Mouse (Mus musculus): ENCODE measurements at regions not wholly inside any gene's neighbourhood (a gene's known extent, or its start where the extent isn't known, plus 50 kb on each side); places are given as distances from the start of the nearest gene placed in this dataset.

DNA sequence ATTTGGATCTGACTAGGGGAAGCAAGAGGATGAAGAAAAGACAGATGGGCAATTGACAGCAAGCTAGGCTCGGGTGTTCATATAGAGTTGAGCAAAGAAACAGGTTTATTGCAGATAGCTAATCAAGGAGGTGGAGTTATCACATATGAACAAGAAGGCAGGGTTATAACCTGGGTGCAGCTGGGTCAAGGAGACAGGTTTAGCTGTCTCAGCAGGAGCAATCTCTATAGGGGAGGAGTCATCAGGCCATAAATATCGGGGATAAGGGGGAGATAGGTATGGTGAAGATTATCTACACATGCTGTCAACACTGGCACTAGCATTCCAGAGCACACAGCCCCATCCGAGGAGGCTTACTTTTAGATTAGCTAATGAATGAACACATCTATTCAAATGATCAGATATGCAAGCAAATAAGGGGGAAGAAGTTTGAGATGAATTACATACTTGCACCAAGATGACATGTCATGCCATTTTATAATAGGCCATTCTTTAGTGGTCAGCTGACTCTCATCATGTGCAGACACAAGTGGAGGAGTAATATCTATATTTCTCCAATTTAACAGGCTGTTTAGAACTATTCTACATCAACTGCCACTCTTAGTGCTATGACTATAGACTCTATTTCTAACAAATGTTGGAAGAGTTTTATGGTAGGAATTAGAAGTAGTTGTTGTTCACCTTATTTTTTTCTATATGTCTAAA is 76.9 kb downstream of the Lhx9 start:
- Histone ChIP-seq H3K36me3 (replicated peaks) (no peaks in the 10 kb centered on the region), H3K4me2 (no peak overlapping the region), H3K9ac (no peak overlapping the region), H3K9me3 (no peaks in the 10 kb centered on the region), H3K4me1 (no peaks in the 10 kb centered on the region), H3K27me3 (no peaks in the 10 kb centered on the region), H3K27ac (no peak overlapping the region), H3K4me3 (replicated peaks) (no peak overlapping the region)
- WGBS = 81% methylated on average over 3 of the region's 3 CpGs
- no peak for ATAC-seq (ENCODE audit: low FRiP score)

DNA sequence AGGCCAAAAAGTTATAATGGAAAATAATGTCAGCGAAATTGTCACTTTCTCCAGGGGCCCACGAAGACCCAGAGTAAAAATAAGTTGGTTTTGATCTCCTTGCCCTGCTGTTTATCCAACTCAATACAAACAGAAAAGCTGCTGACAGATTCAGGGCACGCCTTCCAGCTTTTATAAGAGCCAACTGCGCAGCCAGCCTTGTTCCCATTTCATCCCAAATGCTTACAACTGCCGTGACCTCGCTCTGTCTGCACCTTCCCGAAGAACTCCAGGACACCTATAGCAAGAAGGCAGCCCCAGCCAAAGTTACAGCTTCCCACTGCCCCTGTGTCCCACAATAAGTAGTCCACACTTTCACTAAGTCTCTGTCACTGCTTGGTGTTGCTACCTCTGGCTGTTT is 85.5 kb downstream of the Lhx9 start:
- H3K9me3 ChIP-seq = no peaks in the 10 kb centered on the region
- no peak overlapping the region for H3K4me3 ChIP-seq (replicated peaks)
- H3K4me2 ChIP-seq = no peak overlapping the region
- no peaks in the 10 kb centered on the region for H3K27me3 ChIP-seq
- WGBS = 86% methylated on average over 7 of the region's 7 CpGs
- H3K27ac ChIP-seq = no peak overlapping the region
- no peaks in the 10 kb centered on the region for H3K36me3 ChIP-seq (replicated peaks)
- H3K9ac ChIP-seq = no peak overlapping the region
- H3K4me1 ChIP-seq = no peaks in the 10 kb centered on the region
- no peak for ATAC-seq (ENCODE audit: low FRiP score)

DNA sequence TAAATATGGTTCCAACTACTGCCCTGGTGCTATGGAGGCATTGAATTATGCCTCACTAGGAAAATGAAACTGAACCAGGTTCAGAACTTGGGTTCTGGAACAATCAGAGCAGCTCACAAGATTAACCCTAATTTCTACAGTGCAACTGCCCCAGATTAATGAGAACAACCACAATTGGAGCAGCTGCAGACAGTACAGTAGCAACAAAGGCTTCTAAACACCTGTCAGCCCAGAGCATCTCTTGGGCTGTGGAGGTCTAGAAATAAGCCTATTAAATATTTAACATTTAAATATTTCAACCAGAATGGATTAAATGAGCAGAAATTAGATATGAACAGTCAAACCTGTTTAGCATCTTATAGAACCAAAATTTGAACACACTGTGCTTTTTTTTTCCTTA is 90.6 kb downstream of the Lhx9 start:
- Histone ChIP-seq H3K27me3 (no peaks in the 10 kb centered on the region), H3K4me1 (no peaks in the 10 kb centered on the region), H3K9ac (no peak overlapping the region), H3K27ac (no peak overlapping the region), H3K36me3 (replicated peaks) (no peaks in the 10 kb centered on the region), H3K4me3 (replicated peaks) (no peak overlapping the region), H3K9me3 (no peaks in the 10 kb centered on the region), H3K4me2 (no peak overlapping the region)
- no peak for ATAC-seq (ENCODE audit: low FRiP score)

DNA sequence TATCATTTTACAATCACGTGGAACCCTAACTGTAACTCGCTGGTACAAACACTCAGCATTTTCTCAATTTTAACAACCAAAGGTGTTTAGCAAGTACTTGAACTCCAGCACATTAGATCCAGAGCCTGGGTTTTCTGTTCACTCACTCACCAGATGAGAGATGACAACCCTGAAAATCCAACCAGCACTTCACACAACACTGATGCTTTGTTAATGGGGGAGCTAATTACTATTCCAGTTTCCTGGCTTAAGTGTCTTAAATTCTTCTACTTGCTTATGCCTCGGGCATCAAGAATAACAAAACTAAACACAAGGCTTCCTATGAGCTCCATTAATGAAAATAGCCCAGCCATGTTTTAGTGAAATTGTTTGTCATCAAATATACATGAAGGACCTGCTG is 113.4 kb upstream of the Nek7 start:
- H3K9me3 ChIP-seq = no peaks in the 10 kb centered on the region
- H3K4me1 ChIP-seq = no peaks in the 10 kb centered on the region
- H3K4me2 ChIP-seq = no peak overlapping the region
- no peaks in the 10 kb centered on the region for H3K36me3 ChIP-seq (replicated peaks)
- H3K9ac ChIP-seq = no peak overlapping the region
- WGBS = 65% methylated on average over 3 of the region's 3 CpGs
- no peak overlapping the region for H3K4me3 ChIP-seq (replicated peaks)
- H3K27ac ChIP-seq = no peak overlapping the region
- no peak for ATAC-seq (ENCODE audit: low FRiP score)
- no peaks in the 10 kb centered on the region for H3K27me3 ChIP-seq

DNA sequence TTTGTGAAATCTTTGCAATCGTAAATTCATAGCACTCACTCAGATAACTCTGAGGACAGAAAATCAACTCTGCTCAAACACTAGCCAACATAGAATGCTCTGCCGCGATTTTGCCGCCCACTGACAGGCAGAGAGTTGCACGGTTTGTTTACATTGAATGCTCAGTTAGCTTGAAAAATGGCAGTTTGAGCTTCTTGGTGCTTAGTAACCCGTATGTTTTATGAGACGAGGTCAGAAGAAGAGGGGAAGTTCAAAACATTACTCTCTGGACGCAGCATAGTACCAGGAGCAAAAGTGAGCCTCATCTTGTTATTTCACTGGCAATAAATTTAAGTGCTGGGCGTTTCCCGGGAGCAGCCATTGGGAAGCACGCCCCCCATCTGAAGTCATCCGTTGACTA is 111.1 kb upstream of the Nek7 start:
- Histone ChIP-seq H3K36me3 (replicated peaks) (no peaks in the 10 kb centered on the region), H3K4me1 (no peaks in the 10 kb centered on the region), H3K27me3 (no peaks in the 10 kb centered on the region), H3K4me2 (no peak overlapping the region), H3K27ac (no peak overlapping the region), H3K4me3 (replicated peaks) (no peak overlapping the region), H3K9ac (no peak overlapping the region), H3K9me3 (no peaks in the 10 kb centered on the region)
- WGBS = 87% methylated on average over 12 of the region's 12 CpGs
- no peak for ATAC-seq (ENCODE audit: low FRiP score)

GRCm38 (mm10) chr1:138729089-138729699 is 109.3 kb upstream of the Nek7 start:
- no peak overlapping the region for H3K4me2 ChIP-seq
- H3K4me1 ChIP-seq = no peaks in the 10 kb centered on the region; the same call in 1 of the 2 replicates
- no peaks in the 10 kb centered on the region for H3K36me3 ChIP-seq (replicated peaks)
- ATAC-seq (ENCODE audit: low FRiP score) = 0 out of 2 replicates have a peak, but pooled peaks have one; percentile 33
- no peak overlapping the region for H3K4me3 ChIP-seq (replicated peaks)
- H3K27ac ChIP-seq = no peak overlapping the region
- H3K9me3 ChIP-seq = no peaks in the 10 kb centered on the region
- WGBS = 49% methylated on average over 2 of the region's 2 CpGs
- no peak overlapping the region for H3K9ac ChIP-seq
- no peaks in the 10 kb centered on the region for H3K27me3 ChIP-seq

DNA sequence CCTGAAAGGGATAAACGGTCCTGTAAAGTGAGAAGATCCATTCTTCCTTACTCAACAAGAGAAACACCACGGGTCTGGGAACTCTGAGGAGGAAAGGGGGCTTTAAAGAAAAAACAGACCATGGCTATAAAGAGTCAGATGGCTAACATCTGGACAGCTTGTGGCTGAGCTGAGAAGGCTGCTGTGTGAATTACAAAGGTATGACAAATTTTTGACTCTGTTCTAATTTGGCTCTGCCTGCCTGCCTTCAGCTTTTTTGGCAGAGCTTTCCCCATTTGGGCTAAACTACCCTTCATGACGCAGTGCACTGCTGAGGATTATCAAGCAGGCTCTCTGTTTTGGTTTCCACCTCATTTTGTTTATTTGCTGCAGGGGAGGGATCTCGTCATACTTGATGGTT is 100.8 kb upstream of the Nek7 start:
- WGBS = 72% methylated on average over 4 of the region's 4 CpGs
- Histone ChIP-seq H3K9me3 (no peaks in the 10 kb centered on the region), H3K27me3 (no peaks in the 10 kb centered on the region), H3K4me1 (no peaks in the 10 kb centered on the region; the same call in 1 of the 2 replicates), H3K4me2 (no peak overlapping the region), H3K36me3 (replicated peaks) (no peaks in the 10 kb centered on the region), H3K9ac (no peak overlapping the region), H3K27ac (no peak overlapping the region), H3K4me3 (replicated peaks) (no peak overlapping the region)
- ATAC-seq (ENCODE audit: low FRiP score) = no peak

DNA sequence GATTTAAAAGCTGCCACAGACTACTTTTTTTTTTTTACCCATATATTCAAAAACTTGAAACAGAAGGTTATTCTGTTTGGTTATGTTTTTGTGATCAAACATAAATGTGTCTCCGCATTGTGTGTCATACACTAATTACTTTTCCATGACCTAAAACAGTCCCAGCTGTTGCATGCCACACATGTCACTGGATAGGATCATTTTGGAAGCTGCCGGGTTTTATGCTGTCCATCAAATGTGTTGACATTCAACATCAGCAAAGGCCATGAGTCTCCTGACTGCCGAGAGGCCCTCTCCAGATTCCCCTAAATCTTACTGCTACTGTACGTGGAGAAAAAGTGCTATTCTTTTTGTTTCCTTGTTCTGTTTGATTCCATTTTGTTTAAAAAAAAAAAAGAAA is 99.4 kb upstream of the Nek7 start:
- Histone ChIP-seq H3K36me3 (replicated peaks) (no peaks in the 10 kb centered on the region), H3K9ac (no peak overlapping the region), H3K9me3 (no peaks in the 10 kb centered on the region), H3K4me2 (no peak overlapping the region), H3K27me3 (no peaks in the 10 kb centered on the region), H3K27ac (no peak overlapping the region), H3K4me3 (replicated peaks) (no peak overlapping the region), H3K4me1 (no peaks in the 10 kb centered on the region)
- ATAC-seq (ENCODE audit: low FRiP score) = no peak
- 84% methylated on average over 4 of the region's 4 CpGs for WGBS

- Histone ChIP-seq H3K9me3 (no peaks in the 10 kb centered on the region), H3K27ac (no peak overlapping the region), H3K36me3 (replicated peaks) (no peaks in the 10 kb centered on the region), H3K4me2 (no peak overlapping the region), H3K4me1 (no peaks in the 10 kb centered on the region), H3K9ac (no peak overlapping the region), H3K4me3 (replicated peaks) (no peak overlapping the region), H3K27me3 (no peaks in the 10 kb centered on the region)
- no peak for ATAC-seq (ENCODE audit: low FRiP score)
- 78% methylated on average over 5 of the region's 5 CpGs for WGBS
Measured at GRCm38 (mm10) chr1:138716991-138717390, 97.0 kb upstream of the Nek7 start.

DNA sequence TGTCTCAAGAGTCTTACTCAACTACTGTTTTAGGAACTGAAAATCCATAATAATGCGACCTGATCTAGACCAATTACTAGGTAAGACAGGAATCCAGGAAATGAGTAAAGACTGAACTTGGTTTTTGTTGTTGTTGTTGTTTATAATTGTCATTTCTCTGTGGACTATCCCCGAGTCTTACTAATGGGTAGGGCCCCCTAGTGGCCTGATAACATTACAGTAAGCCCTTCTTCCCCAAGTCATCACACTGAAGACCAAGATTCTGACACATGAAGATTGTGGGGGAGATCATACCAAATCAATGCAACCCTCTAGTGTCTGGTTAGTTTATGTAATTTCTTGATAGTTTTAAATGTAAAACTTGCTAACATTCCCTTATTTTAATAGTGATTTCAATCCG is 95.2 kb upstream of the Nek7 start:
- no peak for ATAC-seq (ENCODE audit: low FRiP score)
- H3K9me3 ChIP-seq = no peaks in the 10 kb centered on the region
- H3K4me3 ChIP-seq (replicated peaks) = no peak overlapping the region
- no peak overlapping the region for H3K27ac ChIP-seq
- H3K27me3 ChIP-seq = no peaks in the 10 kb centered on the region
- 77% methylated on average over 3 of the region's 3 CpGs for WGBS
- no peaks in the 10 kb centered on the region for H3K36me3 ChIP-seq (replicated peaks)
- H3K4me1 ChIP-seq = no peaks in the 10 kb centered on the region
- no peak overlapping the region for H3K4me2 ChIP-seq
- no peak overlapping the region for H3K9ac ChIP-seq

- Histone ChIP-seq H3K9ac (no peak overlapping the region), H3K9me3 (no peaks in the 10 kb centered on the region), H3K4me1 (no peaks in the 10 kb centered on the region), H3K4me2 (no peak overlapping the region), H3K36me3 (replicated peaks) (no peaks in the 10 kb centered on the region), H3K27ac (no peak overlapping the region), H3K4me3 (replicated peaks) (no peak overlapping the region), H3K27me3 (no peaks in the 10 kb centered on the region)
- 72% methylated on average over 2 of the region's 2 CpGs for WGBS
- ATAC-seq (ENCODE audit: low FRiP score) = no peak
Measured at GRCm38 (mm10) chr1:138709229-138709608, 89.3 kb upstream of the Nek7 start.

DNA sequence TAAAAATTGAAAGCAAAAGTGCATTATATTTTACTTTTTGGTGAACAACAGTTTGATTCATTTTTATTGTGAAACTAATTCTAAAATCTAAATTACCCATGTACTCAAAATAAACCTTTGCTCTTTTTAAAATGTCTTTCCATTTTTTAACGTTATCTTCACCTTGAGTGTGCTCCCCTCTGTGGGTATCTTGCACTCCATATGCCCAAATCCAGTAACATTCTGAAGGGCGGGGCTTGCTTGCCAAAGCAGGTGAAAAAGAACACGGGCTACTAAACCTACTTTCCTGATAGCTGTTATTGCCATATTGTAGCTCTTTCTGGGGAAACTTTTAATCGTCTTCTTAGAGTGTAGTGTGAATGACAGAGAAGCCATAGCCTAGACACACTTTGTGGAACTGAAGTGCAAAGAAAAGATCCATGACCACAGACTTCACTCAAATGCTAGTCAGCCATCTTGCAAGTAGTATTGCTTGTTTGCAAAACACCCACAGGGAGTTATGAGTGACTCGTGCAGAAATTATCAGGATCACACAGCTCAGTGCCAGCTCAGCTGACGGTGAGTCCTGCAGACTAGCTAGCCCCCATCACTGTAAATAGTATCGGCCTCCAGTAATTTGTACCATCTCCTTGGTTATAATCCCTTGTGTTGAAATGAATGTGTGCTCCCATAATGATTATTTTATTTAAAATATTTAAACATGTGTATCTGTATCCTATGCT is 88.7 kb upstream of the Nek7 start:
- no peaks in the 10 kb centered on the region for H3K4me1 ChIP-seq
- H3K9ac ChIP-seq = no peak overlapping the region
- no peak overlapping the region for H3K27ac ChIP-seq
- 76% methylated on average over 7 of the region's 7 CpGs for WGBS
- no peaks in the 10 kb centered on the region for H3K36me3 ChIP-seq (replicated peaks)
- no peaks in the 10 kb centered on the region for H3K27me3 ChIP-seq
- no peak for ATAC-seq (ENCODE audit: low FRiP score)
- no peaks in the 10 kb centered on the region for H3K9me3 ChIP-seq
- H3K4me2 ChIP-seq = no peak overlapping the region
- H3K4me3 ChIP-seq (replicated peaks) = no peak overlapping the region

GRCm38 (mm10) chr1:138707913-138708312 is 88.0 kb upstream of the Nek7 start:
- H3K4me2 ChIP-seq = no peak overlapping the region
- H3K9ac ChIP-seq = no peak overlapping the region
- no peaks in the 10 kb centered on the region for H3K36me3 ChIP-seq (replicated peaks)
- ATAC-seq (ENCODE audit: low FRiP score) = peak; percentile 33; the same call in 1 of the 2 replicates
- no peak overlapping the region for H3K4me3 ChIP-seq (replicated peaks)
- no peaks in the 10 kb centered on the region for H3K9me3 ChIP-seq
- no peaks in the 10 kb centered on the region for H3K4me1 ChIP-seq
- WGBS = 17% methylated on average over 3 of the region's 3 CpGs
- no peak overlapping the region for H3K27ac ChIP-seq
- no peaks in the 10 kb centered on the region for H3K27me3 ChIP-seq

Measured in forebrain, embryonic 12.5 days (tissue).